Mouse (Mus musculus) gastrocnemius, postnatal 36 days (tissue): ENCODE data around the gene Bcl2l13. TPM values are rescaled to one million over a fixed set of nuclear protein-coding genes. Genes with fewer than 3 reads are reported as not detected.
"Not testable (repeated sequence)": the region's sequence is repeated elsewhere in the genome, so short reads cannot be mapped to it uniquely, and the experiment has no call there.

Source experiments
- DNase-seq, 2 experiments: peaks; one replicate each; pipeline ENCODE4 v3.0.0; 2022
- intact Hi-C: fragments of 180-260 bp; cut with DNase I; formaldehyde crosslinking; loops from one replicate; pipeline ENCODE4 v1.15.1; 2025
- total RNA-seq, 2 experiments: library from RNA; stranded (reverse); gene quantifications; 2 replicates each; pipeline ENCODE4 v1.2.3; 2021

Gene Bcl2l13
- total RNA-seq, 2 experiments from 2014 or later = 59.6 to 67.3 TPM

DNA sequence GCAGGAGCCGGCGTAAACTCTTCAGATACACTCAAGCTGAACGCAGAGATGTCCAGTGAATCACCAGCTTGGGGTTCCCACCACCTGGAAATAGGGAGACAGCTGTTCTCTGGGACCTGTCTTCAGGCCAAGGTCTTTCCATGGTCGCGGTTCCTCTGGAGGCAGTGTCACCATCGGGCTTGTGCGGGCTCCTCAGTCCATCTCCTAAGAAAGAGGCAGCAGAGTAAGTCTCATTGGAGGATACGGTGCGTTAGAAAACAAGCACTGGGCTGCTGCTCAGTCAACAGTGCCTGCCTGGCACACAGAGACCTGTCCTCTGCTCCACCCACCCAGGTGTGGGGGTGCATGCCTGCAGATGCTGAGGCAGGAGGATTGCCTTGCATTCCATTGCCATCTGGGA is 58.1 kb downstream of the Bcl2l13 start:
- intact Hi-C loops = no loop called here
- no peak for DNase-seq

DNA sequence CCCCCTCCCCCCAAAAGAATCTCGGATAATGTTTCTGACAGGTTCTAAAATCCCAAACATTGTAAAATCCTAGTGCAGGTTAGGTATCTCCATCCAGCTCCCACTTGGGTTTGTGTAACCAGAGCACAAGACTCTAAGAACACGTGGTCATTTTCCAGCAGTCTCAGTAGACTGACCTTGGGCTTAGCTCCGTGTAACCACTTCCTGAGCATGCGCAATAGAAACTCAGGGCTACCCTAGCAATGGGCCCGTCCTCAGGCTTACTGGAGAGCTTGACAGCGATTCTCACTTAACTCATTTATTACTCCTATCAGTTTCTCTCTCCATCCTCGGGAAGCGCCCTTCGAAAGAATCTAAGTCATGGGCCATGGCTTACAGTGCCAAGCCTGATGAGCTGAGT is 58.5 kb downstream of the Bcl2l13 start:
- intact Hi-C loops = no loop called here
- DNase-seq = no peak

DNA sequence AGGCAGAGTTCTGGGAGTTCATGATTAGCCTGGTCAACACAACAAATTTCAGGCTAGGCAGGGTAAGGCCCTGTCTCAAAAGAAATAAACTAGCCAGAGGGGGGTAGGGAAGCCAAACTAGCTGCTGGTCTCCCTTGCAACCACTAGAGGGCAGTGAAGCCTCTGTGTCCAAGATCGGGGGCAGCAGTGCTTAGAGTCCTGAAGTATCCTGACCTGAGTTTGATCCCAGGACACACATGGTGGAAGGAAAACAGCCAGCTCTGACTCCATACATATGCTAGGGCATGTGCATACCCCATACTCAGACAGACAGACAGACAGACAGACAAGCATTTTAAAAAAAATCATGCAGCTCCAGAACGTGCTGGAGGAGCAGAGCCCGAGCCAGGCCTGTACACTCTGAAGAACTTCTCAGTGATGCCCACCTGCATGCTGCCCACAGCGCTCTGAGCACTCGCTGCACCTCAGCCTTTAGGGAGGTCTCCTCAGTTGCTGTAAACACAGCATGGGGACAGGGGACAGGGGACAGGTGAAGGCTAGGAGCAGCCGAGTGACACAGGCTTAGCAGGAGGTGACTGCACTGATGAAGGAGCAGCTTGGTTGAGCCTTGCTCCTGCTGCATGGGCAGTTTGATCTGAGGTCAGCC is 62.3 kb downstream of the Bcl2l13 start:
- peak in 1 of 2 experiments; percentile 21 for DNase-seq
- intact Hi-C loops = no loop called here

DNA sequence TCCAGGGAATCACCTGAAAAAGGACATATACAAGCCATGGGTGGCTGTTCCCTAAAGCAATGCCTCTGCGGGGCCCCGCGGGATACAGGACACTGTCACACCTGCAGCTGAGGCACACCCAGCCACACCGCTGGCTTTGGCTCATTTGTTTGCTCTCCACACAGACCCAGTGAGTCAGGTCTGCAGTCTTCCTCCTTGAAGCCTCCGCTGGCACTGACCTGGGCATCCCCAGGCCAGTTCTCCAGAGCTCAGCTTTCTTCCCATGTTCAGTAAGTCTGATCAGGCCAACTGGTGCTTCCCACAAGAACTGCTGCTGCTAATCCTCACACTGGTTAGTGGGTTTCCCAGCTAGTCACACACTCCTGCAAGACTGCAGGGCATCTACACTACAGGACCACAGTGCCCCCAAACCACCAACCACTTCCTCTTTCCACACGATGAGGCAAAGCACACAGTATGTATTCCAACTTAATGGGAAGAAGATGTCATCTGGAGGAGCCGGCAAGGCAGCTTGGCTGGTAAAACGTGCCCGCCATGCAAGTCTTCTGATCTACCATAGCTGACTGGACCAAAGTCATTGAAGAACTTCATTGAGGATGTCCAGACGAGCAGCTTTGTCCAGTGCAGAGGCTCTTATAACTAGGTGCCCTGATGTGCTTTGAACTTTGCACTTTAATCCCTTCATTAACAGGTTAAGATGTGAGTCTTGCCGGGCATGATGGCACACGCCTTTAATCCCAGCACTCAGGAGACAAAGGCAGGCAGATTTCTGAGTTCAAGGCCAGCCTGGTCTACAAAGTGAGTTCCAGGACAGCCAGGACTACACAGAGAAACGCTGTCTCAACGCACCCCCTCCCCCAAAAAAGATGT is 66.0 kb downstream of the Bcl2l13 start:
- intact Hi-C loops = loop anchor here (5.0 kb wide), 1 partner anchor 55 kb away; no protein-coding TSS in a partner anchor
- DNase-seq = no peak

DNA sequence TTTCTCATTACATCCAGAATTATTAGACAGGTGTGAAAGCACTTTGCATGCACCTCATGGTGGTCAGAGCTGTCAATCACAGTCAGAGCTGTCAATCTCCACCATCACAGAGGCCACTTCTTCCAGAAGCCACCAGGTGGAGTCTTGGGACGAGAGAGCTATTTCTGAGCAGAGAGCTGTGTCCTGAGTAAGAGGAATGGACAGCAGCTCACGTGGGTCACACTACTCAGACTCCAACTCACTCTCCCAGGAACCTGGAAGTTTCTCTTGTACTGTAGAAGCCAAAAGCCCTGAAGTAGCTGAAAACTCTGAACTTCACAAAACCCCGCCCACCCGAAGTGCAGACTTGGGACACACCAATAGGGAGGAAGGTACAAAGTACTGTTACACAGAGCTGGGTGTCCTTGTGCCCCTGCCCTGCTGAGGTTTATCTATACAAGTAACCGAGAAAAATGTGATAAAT is 67.5 kb downstream of the Bcl2l13 start:
- no peak for DNase-seq
- intact Hi-C loops = loop anchor here (5.0 kb wide), 1 partner anchor 54 kb away; no protein-coding TSS in a partner anchor

- intact Hi-C loops = loop anchor here (5.0 kb wide), 1 partner anchor 53 kb away; no protein-coding TSS in a partner anchor
- DNase-seq = no peak
Measured at GRCm38 (mm10) chr6:120903961-120904360, 67.9 kb downstream of the Bcl2l13 start.

GRCm38 (mm10) chr6:120905111-120905510 is 69.1 kb downstream of the Bcl2l13 start:
- DNase-seq = no peak
- intact Hi-C loops = no loop called here

- no peak for DNase-seq
- intact Hi-C loops = no loop called here
Measured at GRCm38 (mm10) chr6:120906521-120906920, 70.5 kb downstream of the Bcl2l13 start.

DNA sequence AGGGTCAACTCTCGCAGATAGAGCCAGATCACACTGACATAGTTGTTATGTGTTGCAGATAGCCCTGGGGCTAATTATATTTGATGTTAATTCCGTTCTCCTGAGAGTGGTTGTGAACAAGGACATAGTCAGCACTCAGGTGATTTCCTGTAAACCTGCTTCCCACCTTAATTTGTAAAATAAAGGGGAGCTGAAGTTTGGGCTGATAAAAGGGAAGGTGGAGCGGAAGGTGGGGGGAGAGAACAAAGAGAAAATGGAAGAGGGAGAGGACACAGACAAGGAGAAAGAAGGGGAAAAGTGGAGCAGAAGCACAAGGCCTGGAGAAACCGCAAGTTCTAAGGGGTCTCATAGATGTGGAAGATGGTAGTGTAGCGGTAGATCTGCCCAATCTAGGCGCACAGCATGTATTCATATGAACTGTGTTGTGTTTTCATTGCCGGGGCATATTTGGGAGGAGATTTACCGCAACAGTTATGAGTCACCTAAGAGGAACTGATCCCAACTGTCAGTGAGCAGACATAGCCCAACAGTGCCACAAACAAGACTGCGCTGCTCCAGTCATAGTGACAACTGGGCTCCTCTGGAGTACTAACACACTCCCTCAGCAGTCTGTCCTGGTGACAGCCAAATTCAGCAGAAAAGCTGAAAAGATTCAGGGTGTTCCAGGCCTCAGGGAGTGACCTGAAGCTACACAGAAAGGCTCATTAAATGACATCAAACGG is 72.0 kb downstream of the Bcl2l13 start:
- intact Hi-C loops, DNase-seq: not testable (repeated sequence)

DNA sequence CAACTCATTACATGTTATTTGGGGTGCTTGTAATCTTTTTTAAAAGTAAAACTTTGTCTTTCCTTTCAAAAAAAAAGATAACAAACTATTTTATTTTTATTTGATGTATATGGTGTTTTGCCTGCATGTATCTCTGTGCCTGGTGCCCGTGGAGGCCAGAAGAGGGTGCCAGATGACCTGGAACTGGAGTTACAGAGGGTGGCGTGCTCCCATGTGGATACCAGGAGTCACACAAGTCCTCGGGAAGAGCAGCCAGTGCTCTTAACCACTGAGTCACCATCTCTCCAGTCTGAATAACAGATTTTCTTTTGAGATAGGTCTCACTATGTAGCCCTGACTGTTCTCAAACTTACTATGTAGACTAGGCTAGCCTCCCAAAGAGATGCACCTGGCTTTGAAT is 73.5 kb downstream of the Bcl2l13 start:
- DNase-seq = no peak
- intact Hi-C loops = no loop called here

- intact Hi-C loops = no loop called here
- DNase-seq = no peak
Measured at GRCm38 (mm10) chr6:120911213-120912007, 75.4 kb downstream of the Bcl2l13 start.

GRCm38 (mm10) chr6:120912931-120913330 is 76.9 kb downstream of the Bcl2l13 start:
- no peak for DNase-seq
- intact Hi-C loops = no loop called here

- no peak for DNase-seq
- intact Hi-C loops = no loop called here
Measured at GRCm38 (mm10) chr6:120913783-120914182, 77.8 kb downstream of the Bcl2l13 start.

- intact Hi-C loops = no loop called here
- no peak for DNase-seq
Measured at GRCm38 (mm10) chr6:120914533-120914910, 78.5 kb downstream of the Bcl2l13 start.

- intact Hi-C loops = no loop called here
- DNase-seq = no peak
Measured at GRCm38 (mm10) chr6:120914911-120915648, 79.1 kb downstream of the Bcl2l13 start.

DNA sequence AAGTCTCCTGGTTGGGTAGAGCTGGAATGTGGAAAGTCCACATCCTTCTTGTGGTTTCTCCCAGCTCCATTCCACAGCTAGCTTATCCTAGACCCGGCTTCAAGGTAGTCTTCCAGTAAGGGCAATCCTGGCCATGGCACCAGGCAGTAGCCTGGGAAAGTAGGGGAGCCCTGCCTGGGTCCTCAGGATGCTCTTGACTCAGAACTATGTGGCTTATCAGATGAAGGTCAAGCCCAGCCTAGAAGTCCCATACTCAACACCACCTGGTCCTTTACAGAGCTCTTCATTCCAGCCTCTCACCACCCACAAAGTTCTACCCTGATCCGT is 79.6 kb downstream of the Bcl2l13 start:
- intact Hi-C loops = no loop called here

DNA sequence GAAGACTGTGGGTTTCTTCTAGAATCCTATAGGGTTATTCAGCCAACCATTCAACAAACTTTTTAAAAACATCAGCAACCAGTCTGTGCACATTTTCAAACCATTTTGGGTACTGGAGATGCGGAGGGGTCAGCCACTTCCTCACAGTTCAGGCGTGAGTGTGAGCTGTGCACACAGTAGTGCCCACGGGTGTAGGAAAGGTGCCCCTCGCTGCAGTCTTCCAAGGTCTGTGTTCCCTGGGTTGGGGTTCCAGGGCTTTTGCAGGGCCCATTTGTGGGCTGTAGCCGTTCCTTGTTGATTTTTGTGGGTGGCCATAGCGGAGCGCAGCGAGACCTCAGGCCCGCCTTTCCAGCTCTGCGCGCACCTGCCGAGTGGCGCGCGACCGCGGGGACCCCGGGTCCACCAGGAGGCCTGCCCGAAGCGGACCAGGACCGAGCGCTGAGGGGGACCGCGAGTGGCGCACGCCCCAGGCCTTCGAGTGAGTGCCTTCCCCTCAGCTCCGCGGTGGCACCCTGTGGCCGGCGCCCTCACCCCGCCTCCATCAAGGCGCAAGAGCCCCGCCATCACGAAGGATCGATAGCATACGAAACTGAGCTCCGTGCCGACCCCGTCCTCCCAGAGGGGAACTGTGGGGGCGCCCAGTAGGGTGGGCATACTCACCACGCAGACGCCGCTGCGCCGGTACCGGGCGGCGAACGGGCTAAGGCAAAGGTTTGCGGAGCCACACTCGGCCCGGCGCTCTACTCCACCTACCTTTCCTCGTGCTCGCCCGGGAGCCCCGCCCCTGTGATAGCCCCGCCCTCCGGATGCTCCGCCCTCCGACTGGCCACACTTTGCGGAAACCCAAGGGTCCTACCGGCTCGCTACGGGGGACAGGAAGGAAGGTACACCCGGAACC is 80.3 kb downstream of the Bcl2l13 start, which contains the start of gene Bid:
Gene Bid (minus strand): TSS at position 780 of the 898 bp plus-strand sequence.
- intact Hi-C loops = no loop called here
- DNase-seq = peak; percentile 81 to 86

More for the DNA sequence above, 79.6 kb downstream of the Bcl2l13 start:
- no peak for DNase-seq
